Mouse (Mus musculus) cerebellum, adult 9-10 months (tissue): Measurements from ENCODE around the gene Inpp5k.
"Not testable (repeated sequence)": the region's sequence is repeated elsewhere in the genome, so short reads cannot be mapped to it uniquely, and the experiment has no call there.

Experiments used
- DNase-seq: peaks from one replicate; pipeline ENCODE4 v3.0.0; 2022

Inpp5k gene

DNA sequence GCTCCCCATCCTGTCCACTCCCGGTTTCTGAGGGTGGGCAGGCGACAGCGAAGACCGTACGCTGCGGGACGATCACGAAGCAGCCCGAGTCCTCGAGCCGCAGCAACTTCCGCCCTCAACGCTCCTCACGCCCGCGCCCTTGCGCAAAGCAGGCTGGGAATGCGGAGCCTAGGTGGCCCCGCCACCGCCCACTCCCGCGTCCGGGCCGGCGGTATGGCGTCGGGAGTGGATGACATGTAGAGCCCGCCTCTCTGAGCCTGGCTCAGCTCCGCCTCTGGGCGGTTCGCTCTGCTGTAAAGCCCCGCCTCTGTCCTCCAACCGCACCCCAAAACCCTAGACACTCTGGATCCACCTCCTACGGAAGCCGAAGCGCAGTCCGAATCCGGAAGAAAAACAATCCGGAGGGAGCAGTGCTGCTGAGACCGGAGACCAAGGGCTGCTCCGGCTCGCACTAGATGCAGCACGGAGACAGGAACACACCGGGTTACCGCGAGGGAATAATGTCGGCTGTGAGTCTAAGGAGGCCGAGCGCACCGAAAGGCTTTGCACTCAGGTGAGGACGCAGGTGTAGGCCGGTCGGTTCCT lies at the start of gene Inpp5k:
TSS of gene Inpp5k (plus strand) at position 344 of the 585 bp plus-strand sequence.
- DNase-seq = peak; percentile 97

GRCm38 (mm10) chr11:75581495-75582149 lies 49.2 kb upstream of the Inpp5k start:
- DNase-seq = no peak

DNA sequence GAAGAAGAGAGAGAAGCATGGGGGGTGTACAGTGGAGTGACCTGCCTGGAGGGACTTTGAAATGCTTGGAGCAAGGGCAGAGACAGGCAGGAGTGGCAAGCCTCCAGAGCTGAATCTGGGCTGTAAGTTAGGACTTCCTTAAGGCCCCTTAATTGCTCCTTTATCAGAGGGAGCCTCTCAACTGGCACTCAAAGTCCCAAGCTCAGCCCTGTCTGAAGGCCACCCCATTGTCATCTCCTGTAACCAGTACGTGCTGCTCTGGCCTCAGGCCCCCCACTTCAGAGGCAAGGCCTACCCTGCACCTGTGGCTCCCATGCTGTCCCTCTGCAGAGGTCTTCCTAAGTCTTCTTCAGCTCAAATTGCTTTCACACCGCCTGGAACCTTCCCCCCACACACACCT lies 47.3 kb upstream of the Inpp5k start:
- DNase-seq = no peak

DNA sequence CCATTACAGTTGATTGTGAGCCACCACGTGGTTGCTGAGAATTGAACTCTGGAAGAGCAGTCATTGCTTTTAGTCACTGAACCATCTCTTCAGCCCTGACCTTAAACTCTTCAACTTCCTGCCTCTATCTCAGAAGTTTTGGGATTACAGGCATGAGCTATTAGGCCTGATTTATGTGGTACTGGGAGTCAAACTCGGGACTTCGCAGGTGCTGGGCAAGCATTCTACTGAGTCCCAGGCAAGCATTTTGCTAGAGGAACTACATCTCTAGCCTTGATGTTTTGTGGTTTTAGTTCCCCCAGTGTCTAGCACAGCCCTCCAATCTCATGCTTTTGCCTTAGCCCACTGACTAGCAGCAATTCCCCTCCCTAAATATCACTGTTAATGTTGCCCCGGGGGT lies 45.7 kb upstream of the Inpp5k start:
- no peak for DNase-seq

DNA sequence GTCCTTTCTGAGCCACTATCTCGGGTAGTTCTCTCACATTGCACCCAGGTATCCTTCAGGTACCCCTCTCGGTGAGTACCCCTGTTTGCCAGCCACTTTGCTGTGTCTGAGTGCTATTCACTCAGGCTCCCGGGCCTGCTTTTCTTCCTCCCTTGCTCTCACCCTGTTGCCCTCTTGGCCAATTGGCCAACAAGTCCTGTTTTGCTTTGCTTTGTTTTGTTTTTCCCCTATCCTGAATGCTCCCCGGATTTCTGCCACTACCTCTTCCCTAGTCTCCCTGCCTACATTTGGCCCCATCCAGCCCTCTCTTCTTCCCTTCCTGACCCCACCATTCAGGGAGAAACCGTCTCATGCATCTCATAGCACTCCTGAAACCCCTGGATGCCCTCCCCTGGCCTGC lies 44.8 kb upstream of the Inpp5k start:
- peak; percentile 39 for DNase-seq

GRCm38 (mm10) chr11:75586963-75587362 lies 43.8 kb upstream of the Inpp5k start:
- peak; percentile 35 for DNase-seq

GRCm38 (mm10) chr11:75587493-75588284 lies 43.1 kb upstream of the Inpp5k start, which contains the start of gene Pitpna:
Pitpna (plus strand) TSS chr11:75588097.
- peak; percentile 95 for DNase-seq

DNA sequence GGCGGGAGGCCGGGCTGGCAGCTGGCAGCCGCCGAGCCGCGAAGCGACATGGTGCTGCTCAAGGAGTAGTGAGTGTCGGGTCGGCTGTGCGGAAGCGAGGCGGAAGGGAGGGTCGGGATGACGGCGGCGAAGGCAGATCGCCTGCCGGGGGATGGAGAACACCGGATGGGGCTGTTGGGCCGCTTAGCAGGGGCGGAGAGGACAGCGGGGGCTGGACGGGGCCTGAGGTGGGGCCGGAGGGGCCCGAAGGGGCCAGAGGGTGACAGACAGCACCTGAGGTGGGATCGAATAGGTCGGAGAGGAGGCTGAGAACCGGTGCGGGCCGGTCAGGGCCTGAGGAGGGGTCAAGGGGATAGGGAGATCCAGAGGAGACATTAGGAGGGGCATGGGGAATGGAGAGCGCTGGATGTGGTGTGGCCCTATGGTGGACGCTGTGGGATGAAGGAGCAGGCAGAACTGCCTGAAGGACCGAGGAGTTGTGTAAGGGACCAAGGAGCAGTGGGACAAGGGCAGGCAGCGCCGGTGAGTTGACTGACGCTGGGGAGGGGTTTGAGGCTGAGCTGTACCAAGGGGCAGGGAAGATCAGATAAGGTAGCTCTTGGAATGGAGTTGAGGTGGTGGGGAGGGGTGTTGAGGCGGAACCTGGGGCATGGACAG lies 42.4 kb upstream of the Inpp5k start:
- peak; percentile 55 for DNase-seq

DNA sequence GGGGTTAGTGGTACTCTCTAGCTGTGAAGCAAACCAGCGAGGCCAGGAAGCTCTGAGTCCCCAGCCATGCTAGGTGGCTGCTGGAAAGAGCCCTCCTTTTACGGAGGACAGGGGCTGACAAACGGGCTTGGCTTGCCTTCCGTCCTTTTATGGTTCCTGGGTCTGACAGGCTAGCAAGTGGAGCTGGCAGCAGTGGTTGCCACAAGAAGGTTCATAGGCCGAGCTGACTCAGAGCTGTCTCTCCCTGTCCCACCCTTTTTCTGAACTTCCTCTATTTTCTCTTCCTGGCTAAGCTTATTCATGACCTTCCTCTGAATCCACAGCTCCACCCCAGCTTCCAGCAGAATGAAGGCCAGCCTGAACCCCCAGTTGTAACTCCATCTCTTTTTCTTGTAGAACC lies 38.2 kb upstream of the Inpp5k start:
- DNase-seq = no peak

DNA sequence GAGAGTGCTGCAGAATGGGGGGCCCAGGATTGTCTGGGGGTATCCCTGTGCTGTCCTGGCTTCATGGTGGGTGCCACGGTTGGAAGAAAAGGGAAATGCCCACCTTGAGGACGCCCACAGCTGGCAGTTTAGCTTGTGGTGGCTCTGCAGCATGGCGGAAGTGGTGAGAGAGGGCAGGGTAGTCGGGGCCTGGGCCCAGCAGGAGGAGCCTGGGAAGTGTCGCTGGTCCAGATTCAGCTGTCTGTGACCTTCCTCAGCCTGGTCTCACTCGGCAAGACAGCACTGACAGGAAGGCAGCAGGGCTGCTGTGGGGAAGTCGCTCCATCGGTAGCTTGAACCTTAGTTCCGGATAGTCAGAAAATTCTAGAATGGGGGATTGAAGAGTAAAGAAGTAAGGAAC lies 36.4 kb upstream of the Inpp5k start:
- DNase-seq = no peak

DNA sequence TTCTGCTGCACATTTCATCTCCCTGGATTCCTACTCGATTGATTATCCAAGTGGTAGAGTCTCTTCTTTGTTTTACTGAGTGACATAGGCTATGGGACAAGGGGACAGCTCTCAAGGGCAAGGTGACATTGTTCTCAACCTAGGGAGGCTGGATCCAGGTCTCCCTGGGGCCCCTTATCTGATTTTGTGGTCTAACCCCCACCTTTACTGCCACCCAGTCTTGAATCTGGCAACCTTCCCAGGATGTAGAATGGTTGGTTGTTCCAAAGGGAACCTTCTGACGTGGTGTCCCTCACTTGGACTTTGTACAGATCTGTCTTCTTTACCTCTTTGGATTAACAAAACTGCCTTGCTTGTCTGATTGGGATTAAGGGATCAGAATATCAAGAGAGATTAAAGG lies 35.4 kb upstream of the Inpp5k start:
- no peak for DNase-seq

- DNase-seq = no peak
Measured at GRCm38 (mm10) chr11:75595816-75596215, 35.0 kb upstream of the Inpp5k start.

DNA sequence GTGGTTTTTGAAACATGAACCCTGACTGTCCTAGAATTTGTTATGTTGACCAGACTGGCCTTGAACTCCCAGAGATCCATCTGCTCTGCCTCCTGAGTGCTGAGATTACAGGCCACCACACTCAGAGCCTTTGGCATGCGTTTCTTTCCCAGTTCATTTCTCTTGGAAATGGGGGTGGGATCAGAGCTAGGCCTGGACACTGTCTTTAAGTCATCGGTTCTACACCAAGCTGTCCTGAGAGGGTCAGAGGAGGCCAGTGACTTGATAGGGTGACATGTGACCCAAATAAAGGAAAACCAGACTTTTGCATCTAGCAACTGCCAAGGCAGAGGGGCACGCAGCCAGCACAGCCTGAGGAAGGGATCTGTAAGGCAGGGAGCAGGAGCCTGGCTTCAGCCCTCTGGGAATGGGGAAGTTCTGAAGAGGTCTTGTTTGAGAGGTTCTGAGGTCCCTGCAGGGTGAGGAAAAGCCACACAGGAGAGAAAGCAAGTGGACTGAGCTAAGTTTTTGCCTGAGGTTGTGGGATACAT lies 34.0 kb upstream of the Inpp5k start:
- peak; percentile 48 for DNase-seq

GRCm38 (mm10) chr11:75598004-75598403 lies 32.8 kb upstream of the Inpp5k start:
- DNase-seq = no peak

DNA sequence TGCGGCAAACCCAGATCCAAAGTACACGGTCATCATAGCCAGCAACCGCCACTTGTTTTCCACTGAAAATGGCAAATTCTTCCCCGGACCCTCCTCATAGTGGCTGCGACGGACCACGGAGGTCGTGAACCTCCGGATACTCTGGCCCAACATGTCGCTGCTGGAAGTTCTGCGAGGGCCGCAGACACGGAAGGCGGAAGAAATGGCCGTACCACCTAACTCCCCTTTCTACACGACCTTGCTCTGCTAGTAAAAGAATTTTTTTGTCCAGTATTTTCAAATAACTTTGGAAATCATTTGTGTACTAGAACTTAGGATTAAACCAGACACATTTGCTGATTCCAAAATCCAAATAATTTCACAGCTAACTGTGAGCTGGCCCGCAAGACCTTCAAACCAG lies 31.0 kb upstream of the Inpp5k start:
- DNase-seq = not testable (repeated sequence)

- no peak for DNase-seq
Measured at GRCm38 (mm10) chr11:75604826-75605225, 26.0 kb upstream of the Inpp5k start.

GRCm38 (mm10) chr11:75605318-75605717 lies 25.5 kb upstream of the Inpp5k start:
- DNase-seq = no peak

DNA sequence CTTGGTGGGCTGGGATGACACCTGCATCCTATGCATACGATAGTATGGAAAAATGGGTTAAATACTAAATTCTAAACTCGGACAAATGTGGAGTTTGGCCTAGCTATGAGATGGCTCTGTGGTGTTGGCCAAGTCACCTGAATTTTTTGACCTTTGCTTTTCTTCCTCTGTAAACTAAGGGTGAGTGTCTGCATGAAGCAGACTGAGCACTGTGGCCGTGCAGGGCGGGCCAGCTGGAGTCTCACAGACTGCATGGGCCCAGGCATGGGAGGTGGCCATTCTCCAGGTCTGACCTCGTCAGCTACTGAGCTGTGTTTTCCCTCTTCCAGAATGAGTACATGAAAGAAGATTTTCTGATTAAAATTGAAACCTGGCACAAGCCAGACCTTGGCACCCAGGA lies 22.0 kb upstream of the Inpp5k start:
- no peak for DNase-seq

DNA sequence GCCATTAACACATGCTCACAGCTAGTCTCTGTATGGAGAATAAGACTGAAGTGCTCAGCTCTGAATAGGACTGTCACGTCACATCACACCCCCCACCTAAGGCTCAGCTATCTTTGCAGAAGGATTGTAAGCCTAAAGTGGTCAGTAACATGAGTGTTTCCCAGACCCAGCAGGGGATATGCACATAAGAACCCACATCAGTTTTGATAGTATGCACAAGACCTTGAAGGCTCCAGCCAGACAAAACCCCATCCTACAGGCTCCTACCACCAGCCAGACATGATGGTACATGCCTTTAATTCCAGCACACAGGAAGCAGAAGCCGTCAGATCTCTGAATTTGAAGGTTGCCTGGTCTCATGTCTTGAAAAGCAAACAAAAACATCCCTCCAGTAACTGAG lies 20.8 kb upstream of the Inpp5k start:
- DNase-seq = no peak

GRCm38 (mm10) chr11:75614769-75615168 lies 16.0 kb upstream of the Inpp5k start:
- no peak for DNase-seq

DNA sequence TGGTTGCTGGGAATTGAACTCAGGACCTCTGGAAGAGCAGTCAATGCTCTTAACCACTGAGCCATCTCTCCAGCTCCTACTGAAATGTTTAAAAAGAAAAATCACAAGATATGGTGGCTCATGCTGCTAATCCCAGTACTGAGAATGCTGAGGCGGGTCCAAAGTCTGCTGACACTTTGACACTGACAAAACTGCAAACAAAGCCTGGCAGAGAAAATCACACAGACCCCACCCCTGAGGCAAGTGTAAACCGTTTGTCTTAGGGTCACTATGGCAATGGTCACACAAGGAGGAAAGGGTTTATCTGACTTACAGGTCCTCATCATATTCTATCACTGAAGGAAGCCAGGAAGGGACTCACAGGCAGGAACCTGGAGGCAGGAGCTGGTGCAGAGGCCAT lies 15.2 kb upstream of the Inpp5k start:
- no peak for DNase-seq

- no peak for DNase-seq
Measured at GRCm38 (mm10) chr11:75619133-75619532, 11.7 kb upstream of the Inpp5k start.

DNA sequence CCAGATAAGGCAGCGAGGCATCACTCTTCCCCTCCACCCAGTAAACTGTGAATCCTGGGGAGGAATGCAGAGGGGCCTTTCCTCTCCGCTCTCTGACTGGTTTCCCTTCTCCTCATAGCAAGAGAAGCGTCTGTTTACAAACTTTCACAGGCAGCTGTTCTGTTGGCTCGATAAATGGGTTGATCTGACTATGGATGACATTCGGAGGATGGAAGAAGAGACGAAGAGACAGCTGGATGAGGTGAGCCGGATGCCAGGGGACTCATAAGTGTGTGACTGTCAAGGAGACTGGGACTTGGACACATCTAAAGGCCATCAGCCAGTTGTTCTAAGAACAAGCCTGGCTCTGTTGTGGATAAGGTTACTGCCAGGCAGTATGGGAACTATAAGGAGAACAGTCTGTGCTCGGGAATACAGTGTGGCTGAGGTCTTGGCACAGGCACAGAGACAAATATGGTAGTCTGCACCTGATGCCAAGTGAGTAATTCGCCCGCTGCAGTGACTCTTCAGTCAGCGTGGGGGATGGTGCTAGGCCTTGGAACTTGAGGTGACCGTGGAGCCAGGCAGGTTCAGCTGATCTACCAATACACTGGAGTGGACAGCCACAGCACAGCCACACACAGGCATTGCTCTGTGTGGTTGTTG lies 10.5 kb upstream of the Inpp5k start:
- DNase-seq = peak; percentile 83
